Mouse (Mus musculus): ENCODE data around the gene Lrit2. TPM values are rescaled to one million over a fixed set of nuclear protein-coding genes. Genes with fewer than 3 reads are reported as not detected.

Gene Lrit2
- not detected in 2 replicates for polyA plus RNA-seq (2015; fragmentation: Nextera tagmentation; extraction: Ambion mirVana)

GRCm38 (mm10) chr14:37067629-37068028 is at the start of gene Lrit2:
Lrit2 (plus strand) TSS chr14:37067929.

GRCm38 (mm10) chr14:37048914-37049410 is 18.8 kb upstream of the Lrit2 start, which contains the start of gene Rgr:
Rgr (minus strand) TSS chr14:37048964.

DNA sequence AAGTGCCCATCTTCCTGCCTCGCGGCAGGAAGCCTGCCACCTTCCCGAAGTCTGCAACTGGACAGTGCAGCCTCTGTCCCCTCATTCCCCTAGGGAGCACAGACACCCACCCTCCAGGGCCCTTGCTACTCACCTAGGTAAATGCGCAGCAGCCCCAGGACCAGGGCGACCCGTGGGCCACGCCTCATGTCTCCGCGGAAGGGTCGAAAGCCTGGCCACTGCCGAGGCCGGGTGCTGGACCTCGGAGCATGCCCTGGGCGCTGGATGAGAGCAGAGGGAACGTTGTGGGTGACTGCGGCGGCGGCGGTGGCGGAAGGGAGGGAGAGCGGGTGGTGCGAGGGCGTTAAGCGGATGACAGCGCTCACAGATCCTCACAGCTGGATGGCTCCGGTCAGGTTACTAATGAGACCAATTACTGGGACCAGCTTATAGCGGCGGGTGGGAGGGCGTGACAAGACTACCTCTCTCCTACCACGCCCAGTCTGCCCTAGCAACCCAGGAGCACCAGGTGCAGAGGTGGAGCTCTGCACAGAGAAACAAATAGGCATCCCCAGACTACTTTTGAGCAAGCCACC is 30.3 kb downstream of the Lrit2 start, which contains the start of gene Cdhr1:
TSS of gene Cdhr1 (minus strand) at position 392 of the 575 bp plus-strand sequence.

GRCm38 (mm10) chr14:37113922-37114321 is 46.2 kb downstream of the Lrit2 start, which contains the start of gene 2610528A11Rik:
2610528A11Rik (minus strand) TSS chr14:37114022.

Other genes starting within 250 kb of the Lrit2 start
- 35.3 and 37.3 TPM in 2 replicates for gene Ccser2, start 99.2 kb upstream of the Lrit2 start, polyA plus RNA-seq (2015; fragmentation: Nextera tagmentation; extraction: Ambion mirVana)
- gene Rgr, start 19.0 kb upstream of the Lrit2 start, polyA plus RNA-seq (2015; fragmentation: Nextera tagmentation; extraction: Ambion mirVana): not detected in 2 replicates
- not detected in 2 replicates for gene Lrit1, start 13.1 kb upstream of the Lrit2 start, polyA plus RNA-seq (2015; fragmentation: Nextera tagmentation; extraction: Ambion mirVana)
- 0.05 TPM in 1 of 2 replicates, not detected in the other for gene Cdhr1, start 30.4 kb downstream of the Lrit2 start, polyA plus RNA-seq (2015; fragmentation: Nextera tagmentation; extraction: Ambion mirVana)
- gene 2610528A11Rik, start 46.1 kb downstream of the Lrit2 start, polyA plus RNA-seq (2015; fragmentation: Nextera tagmentation; extraction: Ambion mirVana): 0.70 and 0.81 TPM in 2 replicates
- 181 and 195 TPM in 2 replicates for gene Ghitm, start 67.3 kb downstream of the Lrit2 start, polyA plus RNA-seq (2015; fragmentation: Nextera tagmentation; extraction: Ambion mirVana)

Data from urinary bladder, postnatal 0 days (tissue).